Mouse (Mus musculus) neural tube, embryonic 13.5 days (tissue): ENCODE data around the gene Lurap1. TPM values are rescaled to one million over a fixed set of nuclear protein-coding genes. Genes with fewer than 3 reads are reported as not detected.
A peak's percentile ranks its signal among the peaks of the same experiment; 100 is the strongest.

Source experiments
- ATAC-seq: fragments of 200-750 bp; cut with Nextera tagmentation; 2 replicates; pipeline ENCODE4 v1.8.0; 2017; ENCODE audit warnings: low read depth, mild to moderate bottlenecking, moderate TSS enrichment, moderate library complexity
- H3K27ac ChIP-seq: fragments of 300-500 bp; sonication (generic); replicated peaks from 2 replicates; pipeline ENCODE4 v1.5.1; 2015; ENCODE audit warnings: moderate library complexity, mild to moderate bottlenecking, inconsistent platforms
- H3K27me3 ChIP-seq: fragments of 300-500 bp; sonication (generic); 2 replicates; pipeline ENCODE4 v1.6.1; 2015; ENCODE audit warnings: mild to moderate bottlenecking, inconsistent platforms
- H3K36me3 ChIP-seq: fragments of 300-500 bp; sonication (generic); 2 replicates; pipeline ENCODE4 v1.6.1; 2015; ENCODE audit warnings: mild to moderate bottlenecking, inconsistent platforms
- H3K4me1 ChIP-seq: fragments of 300-500 bp; sonication (generic); replicated peaks from 2 replicates; pipeline ENCODE4 v1.6.1; 2015; ENCODE audit warnings: inconsistent platforms
- H3K4me2 ChIP-seq: fragments of 300-500 bp; sonication (generic); 2 replicates; pipeline ENCODE4 v1.6.1; 2015; ENCODE audit warnings: inconsistent platforms, mild to moderate bottlenecking, moderate library complexity
- H3K4me3 ChIP-seq: fragments of 300-500 bp; sonication (generic); 2 replicates; pipeline ENCODE4 v1.5.1; 2015; ENCODE audit warnings: mild to moderate bottlenecking, inconsistent platforms
- H3K9ac ChIP-seq: fragments of 300-500 bp; sonication (generic); 2 replicates; pipeline ENCODE4 v1.6.1; 2015; ENCODE audit warnings: moderate library complexity, mild to moderate bottlenecking, inconsistent platforms
- H3K9me3 ChIP-seq: fragments of 300-500 bp; sonication (generic); 2 replicates; pipeline ENCODE4 v1.6.1; 2016; ENCODE audit warnings: inconsistent platforms
- WGBS: fragments of 180-500 bp; shearing (Covaris S2); methylation state at CpG from one replicate; pipeline ENCODE4 v1.1.7; 2015; 5-methylcytosine and 5-hydroxymethylcytosine counted together
- polyA plus RNA-seq: library from polyadenylated mRNA; unstranded; fragments of >200 nt; fragmentation: Nextera tagmentation; extraction: Ambion mirVana; gene quantifications from 2 replicates; pipeline ENCODE4 v1.2.1, GENCODE M21; 2015

Lurap1 gene
- polyA plus RNA-seq, 1 experiment from 2014 or later = 2.0 TPM

DNA sequence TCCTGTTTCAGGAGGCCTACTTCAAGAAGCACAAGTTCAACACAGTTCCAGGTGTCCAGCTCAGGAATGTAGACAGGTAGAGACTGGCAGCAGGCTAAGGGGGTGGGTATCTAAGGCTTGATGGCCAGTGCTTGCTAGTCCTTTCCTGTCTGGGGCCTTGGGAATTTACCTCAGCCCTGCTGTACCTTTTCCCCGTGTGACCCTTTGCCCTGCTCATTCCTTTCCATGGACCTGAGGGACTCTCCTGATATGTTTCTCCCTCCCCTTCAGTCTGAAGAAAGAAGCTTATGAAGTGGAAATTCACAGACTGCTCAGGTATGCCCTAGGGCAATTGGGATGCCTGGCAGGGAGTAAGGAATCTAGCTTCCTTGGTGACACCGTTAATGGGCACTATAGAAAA, 6.7 kb upstream of the Lurap1 start:
- H3K27me3 ChIP-seq = no peaks in the 10 kb centered on the region
- no peak overlapping the region for H3K9ac ChIP-seq
- H3K9me3 ChIP-seq = no peaks in the 10 kb centered on the region
- WGBS = 91% methylated on average over 2 of the region's 2 CpGs
- H3K4me2 ChIP-seq = no peak overlapping the region
- H3K27ac ChIP-seq = no peak overlapping the region
- no peak for ATAC-seq
- H3K36me3 ChIP-seq = peaks cover 77% of the 10 kb centered on the region
- H3K4me3 ChIP-seq = no peak overlapping the region
- H3K4me1 ChIP-seq = 0 out of 2 replicates have a peak, but pooled peaks cover 3% of the 10 kb centered on the region

DNA sequence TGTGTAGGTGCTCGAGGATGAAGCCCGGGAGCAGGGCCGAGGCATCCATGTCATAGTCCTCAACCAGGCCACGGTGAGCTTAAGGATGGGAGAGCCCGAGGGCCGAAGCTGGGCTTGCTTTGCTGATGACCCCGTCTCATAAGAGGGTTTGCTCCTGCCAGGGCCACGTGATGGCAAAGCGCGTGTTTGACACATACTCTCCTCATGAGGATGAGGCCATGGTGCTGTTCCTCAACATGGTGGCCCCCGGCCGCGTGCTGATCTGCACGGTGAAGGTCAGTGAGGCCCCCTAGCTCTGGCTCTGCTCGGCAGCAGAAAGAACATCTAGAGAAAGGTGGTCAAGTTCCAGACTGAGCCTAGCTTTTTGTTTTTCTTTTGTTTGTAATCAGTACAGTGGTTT, 1.6 kb upstream of the Lurap1 start:
- H3K27me3 ChIP-seq = no peaks in the 10 kb centered on the region
- H3K27ac ChIP-seq = no peak overlapping the region
- no peak for ATAC-seq
- H3K4me3 ChIP-seq = no peak overlapping the region
- H3K9ac ChIP-seq = no peak overlapping the region
- no peak overlapping the region for H3K4me2 ChIP-seq
- peaks cover 60% of the 10 kb centered on the region for H3K36me3 ChIP-seq
- H3K9me3 ChIP-seq = no peaks in the 10 kb centered on the region
- H3K4me1 ChIP-seq = peaks cover 23% of the 10 kb centered on the region
- WGBS = 91% methylated on average over 15 of the region's 15 CpGs

DNA sequence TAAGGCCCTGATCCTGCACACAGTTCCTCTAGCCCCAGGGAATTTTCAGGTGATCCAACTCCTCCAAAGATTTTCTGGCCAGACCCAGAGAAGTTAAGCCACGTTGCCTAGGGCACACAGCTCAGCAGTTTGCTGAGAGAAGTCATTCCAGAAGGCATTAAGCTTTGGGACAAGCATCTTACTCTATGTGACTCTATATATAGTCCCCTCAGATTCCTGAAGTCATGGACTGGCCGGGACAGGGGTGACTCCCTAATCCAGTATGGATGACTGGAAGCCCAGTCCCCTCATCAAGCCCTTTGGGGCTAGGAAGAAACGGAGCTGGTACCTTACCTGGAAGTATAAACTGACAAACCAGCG, 296 bp downstream of the Lurap1 start:
- peak overlapping the region; percentile 68 for H3K4me2 ChIP-seq
- peak overlapping the region; percentile 89 for H3K27ac ChIP-seq
- H3K9me3 ChIP-seq = no peaks in the 10 kb centered on the region
- peak overlapping the region; percentile 73 for H3K4me3 ChIP-seq
- H3K4me1 ChIP-seq = peaks cover 23% of the 10 kb centered on the region
- peaks cover 41% of the 10 kb centered on the region for H3K36me3 ChIP-seq
- no peaks in the 10 kb centered on the region for H3K27me3 ChIP-seq
- peak; percentile 45 for ATAC-seq
- WGBS = 27% methylated on average over 4 of the region's 4 CpGs
- H3K9ac ChIP-seq = peak overlapping the region; percentile 95

DNA sequence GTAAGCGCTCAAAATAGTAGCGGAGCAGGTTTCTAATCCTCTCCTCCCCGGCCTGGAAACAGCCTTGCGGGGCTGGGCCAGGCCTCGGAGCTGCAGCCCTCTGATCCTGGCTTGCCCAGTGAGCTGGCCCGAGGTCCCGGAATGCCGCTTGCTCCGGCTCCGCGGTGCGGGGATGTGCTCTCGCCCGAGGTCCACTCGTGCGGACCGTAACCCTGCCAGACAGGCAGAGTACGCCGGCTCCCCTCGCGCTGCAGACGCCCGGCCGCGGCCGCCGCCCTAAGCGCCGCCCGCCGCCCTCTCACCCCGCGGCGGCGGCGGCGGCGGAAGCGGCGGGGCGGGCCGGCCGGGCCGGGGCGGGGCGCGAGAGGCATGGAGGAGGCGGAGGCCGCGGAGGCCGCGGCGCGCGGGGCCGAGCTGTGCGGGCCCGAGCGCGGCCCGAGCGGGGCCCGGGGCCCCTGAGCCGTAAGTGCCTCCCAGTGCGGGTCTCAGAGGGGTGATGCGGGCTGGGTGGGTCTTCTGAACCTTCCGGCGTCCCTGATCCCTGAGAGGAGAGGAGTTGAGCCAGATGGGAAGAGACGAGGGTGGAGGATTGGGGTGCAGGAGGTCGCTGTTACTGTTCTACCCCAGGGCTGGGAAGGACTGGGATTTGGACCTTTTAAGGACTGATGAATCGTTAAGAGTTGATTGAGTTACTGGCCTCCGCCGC, 829 bp downstream of the Lurap1 start:
- Histone ChIP-seq H3K9ac (peak overlapping the region; percentile 95), H3K9me3 (no peaks in the 10 kb centered on the region), H3K27ac (peak overlapping the region; percentile 89), H3K4me2 (peak overlapping the region; percentile 68), H3K4me1 (peaks cover 23% of the 10 kb centered on the region), H3K27me3 (no peaks in the 10 kb centered on the region), H3K36me3 (peaks cover 36% of the 10 kb centered on the region), H3K4me3 (peak overlapping the region; percentile 73)
- under 1% methylated on average over 73 of the region's 73 CpGs for WGBS
- peak; percentile 93 for ATAC-seq

DNA sequence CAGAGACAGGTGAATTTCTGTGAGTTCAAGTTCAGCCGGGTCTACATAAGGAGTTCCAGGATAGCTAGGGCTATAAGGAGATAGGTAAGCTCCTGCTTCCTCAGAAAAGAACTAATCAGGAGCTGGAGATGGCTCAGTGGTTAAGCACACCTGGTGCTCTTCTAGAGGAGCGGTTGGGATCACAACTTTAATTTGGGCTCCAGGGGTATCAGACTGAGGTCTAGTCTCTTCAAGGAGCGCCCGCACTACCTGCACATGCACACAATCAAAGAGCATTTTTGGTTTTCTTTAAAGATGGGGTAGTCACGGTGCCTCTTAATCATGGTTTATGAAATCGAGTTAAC, 1.4 kb downstream of the Lurap1 start:
- 19% methylated on average over 6 of the region's 6 CpGs for WGBS
- H3K36me3 ChIP-seq = peaks cover 30% of the 10 kb centered on the region

DNA sequence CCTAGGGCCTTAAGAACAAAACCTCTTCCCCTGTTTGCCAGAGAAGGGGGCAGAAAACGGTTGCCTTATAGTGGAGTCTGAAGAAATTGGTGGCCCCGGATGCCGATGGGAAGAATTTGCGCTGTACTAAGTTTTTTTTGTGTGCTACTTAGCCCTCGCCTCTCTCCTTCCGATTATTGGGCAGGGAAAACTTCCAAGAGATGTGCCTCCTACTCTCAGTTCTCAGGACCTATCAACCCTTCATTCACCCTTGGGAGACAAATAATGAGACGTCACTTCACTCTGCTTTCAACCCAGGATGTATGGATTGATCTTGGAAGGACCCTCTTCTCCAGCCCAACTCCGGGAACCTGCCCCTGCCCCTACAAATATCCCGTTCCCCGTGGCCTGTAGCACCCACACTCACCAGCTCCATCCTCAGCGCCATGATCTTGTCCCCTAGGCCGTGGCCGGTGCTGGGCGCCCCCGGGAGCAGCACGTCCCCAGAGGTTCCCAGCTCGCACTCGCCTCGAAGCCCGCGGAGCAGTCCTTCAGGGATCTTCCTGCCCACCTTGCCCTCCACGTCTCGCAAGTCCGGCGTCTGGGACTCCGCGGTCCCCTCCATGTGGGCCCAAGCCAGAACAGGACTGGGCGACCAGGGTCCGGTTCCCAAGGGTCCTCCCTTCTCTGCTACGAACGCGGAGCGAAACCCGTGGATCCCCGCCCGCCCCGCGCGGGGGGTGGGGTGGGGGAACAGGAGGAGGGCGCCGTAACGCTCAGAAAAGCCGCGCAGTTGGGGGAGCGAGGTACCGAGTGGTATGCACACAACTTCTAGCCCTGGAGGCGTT, 7.0 kb downstream of the Lurap1 start:
- Histone ChIP-seq H3K9ac (peak overlapping the region; percentile 80), H3K4me1 (peaks cover 18% of the 10 kb centered on the region), H3K4me3 (peak overlapping the region; percentile 58), H3K9me3 (no peaks in the 10 kb centered on the region), H3K4me2 (peak overlapping the region; percentile 97), H3K36me3 (no peaks in the 10 kb centered on the region), H3K27me3 (peaks cover 25% of the 10 kb centered on the region), H3K27ac (no peak overlapping the region)
- peak; percentile 63 for ATAC-seq
- WGBS = under 1% methylated on average over 47 of the region's 47 CpGs

More for the DNA sequence above, 1.4 kb downstream of the Lurap1 start:
- Histone ChIP-seq H3K4me1 (peaks cover 24% of the 10 kb centered on the region), H3K9me3 (no peaks in the 10 kb centered on the region), H3K4me2 (peak overlapping the region; percentile 68), H3K9ac (peak overlapping the region; percentile 95), H3K27me3 (peaks cover 4% of the 10 kb centered on the region), H3K4me3 (peak overlapping the region; percentile 73), H3K27ac (peak overlapping the region; percentile 89)
- ATAC-seq = peak; percentile 16; the same call in 1 of the 2 replicates

DNA sequence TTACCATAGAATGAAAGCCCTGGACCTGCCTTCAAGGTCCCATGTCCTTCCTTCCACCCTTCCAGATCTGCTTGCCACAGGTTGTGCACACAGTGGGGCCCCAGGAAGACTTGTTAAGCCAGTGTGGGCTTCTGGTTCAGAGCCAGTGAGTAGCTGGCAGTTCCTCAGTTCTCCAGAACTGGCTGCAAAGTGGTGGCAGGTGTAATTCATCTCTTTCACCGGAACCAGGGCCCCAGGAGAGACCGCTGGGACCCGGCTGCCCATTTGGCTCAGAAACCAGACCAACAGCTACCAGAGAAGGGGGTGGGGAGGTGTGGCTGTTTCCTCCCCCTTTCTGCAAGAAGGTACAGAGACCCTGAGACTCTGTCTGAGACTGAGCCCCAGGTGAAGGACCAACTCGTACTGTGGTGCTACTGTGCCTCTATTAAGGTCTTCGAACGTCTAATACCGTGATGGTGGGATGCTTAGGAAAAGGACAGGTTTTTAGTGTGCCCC, 7.8 kb downstream of the Lurap1 start:
- peak overlapping the region; percentile 97 for H3K4me2 ChIP-seq
- peak; percentile 25; the same call in 1 of the 2 replicates for ATAC-seq
- no peak overlapping the region for H3K9ac ChIP-seq
- WGBS = 8% methylated on average over 7 of the region's 7 CpGs
- H3K36me3 ChIP-seq = no peaks in the 10 kb centered on the region
- peak overlapping the region; percentile 58 for H3K4me3 ChIP-seq
- H3K27me3 ChIP-seq = peaks cover 25% of the 10 kb centered on the region
- no peaks in the 10 kb centered on the region for H3K9me3 ChIP-seq
- H3K27ac ChIP-seq = no peak overlapping the region
- peaks cover 18% of the 10 kb centered on the region for H3K4me1 ChIP-seq

DNA sequence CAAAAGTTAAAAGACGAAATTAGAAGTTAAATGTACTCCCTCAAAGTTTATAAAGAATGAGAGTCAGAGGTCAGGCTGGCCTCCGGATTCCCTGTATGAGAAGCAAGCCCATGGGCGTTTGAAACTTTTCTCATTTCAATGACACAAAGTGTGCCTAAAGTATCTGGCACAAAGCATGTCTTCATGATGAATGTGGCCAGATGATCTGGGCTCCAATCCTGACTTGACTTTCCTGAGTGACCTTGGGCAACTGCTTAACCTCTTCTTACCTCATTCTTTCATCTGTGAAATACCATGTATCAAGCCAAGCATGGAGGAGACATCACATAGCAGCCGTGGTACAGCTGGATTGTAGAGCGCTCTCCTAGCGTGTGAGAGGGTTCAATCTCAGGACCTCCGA, 8.9 kb downstream of the Lurap1 start:
- Histone ChIP-seq H3K4me3 (no peak overlapping the region), H3K4me2 (no peak overlapping the region), H3K9ac (no peak overlapping the region), H3K9me3 (no peaks in the 10 kb centered on the region), H3K27ac (no peak overlapping the region), H3K27me3 (peaks cover 25% of the 10 kb centered on the region), H3K36me3 (no peaks in the 10 kb centered on the region), H3K4me1 (peaks cover 18% of the 10 kb centered on the region)
- WGBS = 70% methylated on average over 7 of the region's 7 CpGs
- ATAC-seq = no peak

DNA sequence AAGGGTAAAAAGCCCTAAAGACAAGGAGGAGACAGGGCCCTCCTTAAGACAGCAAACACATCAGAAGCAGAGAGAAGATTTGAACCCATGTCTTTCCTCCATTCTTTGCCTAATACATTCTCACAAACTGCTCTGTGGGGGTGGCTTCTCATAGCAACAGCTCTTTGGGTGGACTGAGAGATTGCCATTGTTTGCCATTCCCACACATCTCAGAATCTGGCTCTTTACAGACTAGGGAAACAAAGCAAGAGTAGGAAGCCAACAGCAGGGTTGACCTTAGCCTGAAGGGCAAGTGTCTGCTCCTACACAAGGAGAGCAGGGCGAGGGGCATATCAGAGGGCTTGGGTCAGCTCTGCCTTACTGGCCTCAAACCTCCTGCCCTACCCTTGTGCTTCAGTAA, 9.4 kb downstream of the Lurap1 start:
- Histone ChIP-seq H3K4me3 (no peak overlapping the region), H3K9ac (no peak overlapping the region), H3K4me2 (no peak overlapping the region), H3K27me3 (peaks cover 25% of the 10 kb centered on the region), H3K9me3 (no peaks in the 10 kb centered on the region), H3K27ac (no peak overlapping the region), H3K4me1 (peaks cover 18% of the 10 kb centered on the region), H3K36me3 (no peaks in the 10 kb centered on the region)
- WGBS = 55% methylated on average over 1 of the region's 1 CpGs
- ATAC-seq = no peak

DNA sequence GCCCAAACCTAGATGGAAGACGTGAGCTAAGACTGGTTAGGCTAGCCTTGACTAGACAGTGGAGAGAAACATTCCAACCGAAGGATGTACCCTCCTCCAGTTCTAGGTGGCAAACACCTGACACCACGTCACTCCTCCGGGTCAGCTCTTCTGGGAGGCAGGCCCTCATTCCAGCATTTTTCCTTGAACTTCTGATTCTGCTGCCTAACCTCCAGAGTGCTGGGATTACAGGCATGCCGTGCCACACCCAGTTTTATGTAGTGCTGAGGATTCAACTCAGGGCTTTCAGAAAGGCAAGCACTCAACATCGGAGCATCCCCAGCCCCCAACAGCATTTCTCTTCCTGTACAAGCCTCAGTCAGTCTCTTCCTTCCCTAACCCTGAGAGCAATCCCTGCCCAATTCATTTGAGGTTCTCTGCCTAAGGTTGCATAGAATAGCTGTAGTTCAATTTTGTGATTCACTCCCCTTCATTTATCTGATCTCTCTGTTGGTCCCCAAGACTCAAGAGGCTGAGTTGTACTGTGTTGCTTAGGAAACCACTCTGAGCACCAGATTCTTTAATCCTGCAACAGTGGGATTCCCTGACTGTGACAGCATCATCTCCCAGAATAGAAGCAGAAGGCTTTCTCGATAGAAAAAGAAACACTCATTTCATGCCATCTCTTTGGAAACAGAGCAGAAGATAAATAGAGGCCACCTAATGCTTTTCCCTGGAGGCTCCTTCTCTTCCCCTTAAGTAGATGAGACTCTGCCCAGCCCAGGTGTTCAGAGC, 10.2 kb downstream of the Lurap1 start:
- Histone ChIP-seq H3K9ac (no peak overlapping the region), H3K4me3 (no peak overlapping the region), H3K36me3 (no peaks in the 10 kb centered on the region), H3K9me3 (no peaks in the 10 kb centered on the region), H3K4me1 (peaks cover 18% of the 10 kb centered on the region), H3K27me3 (peaks cover 25% of the 10 kb centered on the region), H3K4me2 (no peak overlapping the region), H3K27ac (no peak overlapping the region)
- ATAC-seq = no peak
- WGBS = 78% methylated on average over 7 of the region's 7 CpGs

DNA sequence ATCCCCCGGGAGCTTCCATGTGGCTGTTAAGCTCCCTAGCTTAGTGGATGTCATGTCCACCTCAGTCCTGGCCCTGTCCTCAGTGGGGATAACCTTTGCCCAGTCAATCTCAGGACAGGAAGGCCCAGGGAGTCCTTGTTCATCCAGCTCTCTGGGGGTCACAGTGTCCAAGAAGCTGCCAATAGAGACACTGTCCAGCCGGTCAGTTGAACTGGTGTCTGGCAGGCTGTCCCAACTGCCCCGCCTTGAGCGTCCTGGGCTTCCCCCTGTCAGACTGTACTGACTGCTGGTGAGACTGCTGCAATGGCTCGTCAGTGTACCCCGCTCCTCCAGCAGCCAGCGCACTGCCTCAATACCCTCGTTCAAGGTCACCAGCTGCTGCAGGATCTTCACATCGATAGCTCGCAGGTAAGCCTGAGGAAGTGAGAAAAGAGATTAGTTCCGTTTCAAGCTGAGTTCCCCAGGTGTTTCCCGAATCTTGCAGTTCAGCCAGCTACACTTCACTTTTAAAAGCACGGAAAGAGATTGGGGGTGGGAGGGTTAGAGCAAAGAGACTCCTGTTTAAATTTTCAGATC, 13.6 kb downstream of the Lurap1 start:
- Histone ChIP-seq H3K4me3 (no peak overlapping the region), H3K27me3 (0 out of 2 replicates have a peak, but pooled peaks cover 2% of the 10 kb centered on the region), H3K4me2 (no peak overlapping the region), H3K27ac (no peak overlapping the region), H3K36me3 (no peaks in the 10 kb centered on the region), H3K9me3 (no peaks in the 10 kb centered on the region), H3K4me1 (no peaks in the 10 kb centered on the region), H3K9ac (no peak overlapping the region)
- ATAC-seq = no peak
- WGBS = 57% methylated on average over 13 of the region's 13 CpGs
